Mouse (Mus musculus) embryonic facial prominence, embryonic 10.5 days (tissue): ENCODE results near the gene Gm8890. TPM values are rescaled to one million over a fixed set of nuclear protein-coding genes. Genes with fewer than 3 reads are reported as not detected.
"Not testable (repeated sequence)": the region's sequence is repeated elsewhere in the genome, so short reads cannot be mapped to it uniquely, and the experiment has no call there.

ENCODE experiments used
- DNase-seq: peaks from one replicate; pipeline ENCODE4 v3.0.0-alpha.2; 2017; ENCODE audit warnings: low spot score
- H3K27ac ChIP-seq: fragments of 300-500 bp; sonication (generic); replicated peaks from 2 replicates; pipeline ENCODE4 v1.5.1; 2016; ENCODE audit warnings: mild to moderate bottlenecking
- H3K27me3 ChIP-seq: fragments of 300-500 bp; sonication (generic); replicated peaks from 2 replicates; pipeline ENCODE4 v1.6.1; 2016; ENCODE audit warnings: low read depth, mild to moderate bottlenecking; ENCODE audit not compliant: poor library complexity, severe bottlenecking
- H3K36me3 ChIP-seq: fragments of 300-500 bp; sonication (generic); replicated peaks from 2 replicates; pipeline ENCODE4 v1.6.1; 2016; ENCODE audit warnings: mild to moderate bottlenecking, moderate library complexity
- H3K4me1 ChIP-seq: fragments of 300-500 bp; sonication (generic); 2 replicates; pipeline ENCODE4 v1.6.1; 2016
- H3K4me3 ChIP-seq: fragments of 300-500 bp; sonication (generic); 2 replicates; pipeline ENCODE4 v1.5.1; 2016; ENCODE audit warnings: mild to moderate bottlenecking, moderate library complexity
- H3K9me3 ChIP-seq: fragments of 300-500 bp; sonication (generic); 2 replicates; pipeline ENCODE4 v1.6.1; 2016; ENCODE audit warnings: mild to moderate bottlenecking
- WGBS: fragments of 180-500 bp; shearing (Covaris S2); methylation state at CpG from one replicate; pipeline ENCODE4 v1.1.7; 2016; 5-methylcytosine and 5-hydroxymethylcytosine counted together
- polyA plus RNA-seq: library from polyadenylated mRNA; unstranded; fragments of >200 nt; fragmentation: Nextera tagmentation; extraction: Ambion mirVana; gene quantifications from 2 replicates; pipeline ENCODE4 v1.2.1, GENCODE M21; 2016

The Gm8890 gene
- polyA plus RNA-seq = not detected in 2 replicates

GRCm38 (mm10) chr5:11255733-11256132, at the start of gene Gm8890:
Gene Gm8890 (plus strand): TSS chr5:11256033.
- not testable (repeated sequence) for H3K4me3 ChIP-seq, H3K9me3 ChIP-seq, H3K27ac ChIP-seq, H3K36me3 ChIP-seq, H3K27me3 ChIP-seq, H3K4me1 ChIP-seq, DNase-seq
- 53% methylated on average over 1 of the region's 2 CpGs for WGBS

DNA sequence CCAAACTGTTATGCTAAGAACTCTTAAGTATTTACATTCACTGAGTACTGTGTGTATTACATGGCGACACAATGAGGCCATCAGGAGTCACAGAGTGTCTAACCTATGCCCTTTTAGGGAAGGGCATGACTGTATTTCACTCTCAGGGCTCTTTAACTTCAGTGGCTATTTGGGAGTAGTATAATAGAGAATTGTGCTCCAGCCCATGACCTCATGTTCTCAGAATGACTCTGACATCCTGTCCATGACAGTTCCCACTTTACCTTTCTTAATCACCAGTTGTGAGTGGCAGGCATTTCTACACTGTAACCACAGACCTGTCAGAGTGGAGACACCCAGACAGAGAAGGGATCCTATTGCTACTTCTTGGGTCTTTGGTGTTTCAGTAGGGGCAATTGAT, 388 bp downstream of the Gm8890 start:
- not testable (repeated sequence) for H3K36me3 ChIP-seq, DNase-seq, H3K4me1 ChIP-seq, H3K9me3 ChIP-seq, H3K27me3 ChIP-seq, H3K4me3 ChIP-seq, H3K27ac ChIP-seq
- WGBS = 60% methylated on average over 1 of the region's 1 CpGs

Other genes starting within 250 kb of the Gm8890 start
- gene Gm8879, start 128.4 kb upstream of the Gm8890 start, polyA plus RNA-seq = not detected in 2 replicates
- gene Gm5861, start 73.0 kb upstream of the Gm8890 start, polyA plus RNA-seq = not detected in 2 replicates
- gene Speer1, start 85.5 kb downstream of the Gm8890 start, polyA plus RNA-seq = not detected in 2 replicates
- gene Gm8897, start 160.4 kb downstream of the Gm8890 start, polyA plus RNA-seq = not detected in 2 replicates
- gene Gm8906, start 246.7 kb downstream of the Gm8890 start, polyA plus RNA-seq = not detected in 2 replicates